Mouse (Mus musculus) thymus, adult 2 months (tissue): ENCODE data around the gene Smg9.

Experiments
- CTCF ChIP-seq: fragments of 200-500 bp; IDR thresholded peaks from 2 replicates; pipeline ENCODE4 v1.5.1; 2012; ENCODE audit warnings: mild to moderate bottlenecking, control low read depth, low read length, moderate library complexity, borderline replicate concordance; ENCODE audit not compliant: control insufficient read depth, poor library complexity, insufficient read depth; ENCODE audit errors: extremely low read depth
- POLR2A ChIP-seq: fragments of 200-500 bp; IDR thresholded peaks from 2 replicates; pipeline ENCODE4 v1.6.1; 2012; ENCODE audit warnings: mild to moderate bottlenecking, low read length, control low read depth, moderate library complexity; ENCODE audit not compliant: control insufficient read depth, poor library complexity, insufficient read depth; ENCODE audit errors: extremely low read depth

GRCm38 (mm10) chr7:24430551-24431345 lies 31.3 kb downstream of the Smg9 start:
- TF ChIP-seq CTCF = no peak
- TF ChIP-seq POLR2A = no peak
